Mouse (Mus musculus): Measurements from ENCODE around the gene Cdan1.

Gene Cdan1

GRCm38 (mm10) chr2:120720821-120721220 lies 129.1 kb downstream of the Cdan1 start:
- no peak for TF ChIP-seq GATA4 (IDR thresholded peaks at IDR 0.05; ENCODE audit: insufficient replicate concordance, low read length)

- TF ChIP-seq GATA4 (IDR thresholded peaks at IDR 0.05; ENCODE audit: insufficient replicate concordance, low read length): no peak
Observed at GRCm38 (mm10) chr2:120718496-120718895, 131.4 kb downstream of the Cdan1 start.

- no peak for TF ChIP-seq GATA4 (IDR thresholded peaks at IDR 0.05; ENCODE audit: insufficient replicate concordance, low read length)
Observed at GRCm38 (mm10) chr2:120713441-120713840, 136.5 kb downstream of the Cdan1 start.

GRCm38 (mm10) chr2:120710948-120711347 lies 139.0 kb downstream of the Cdan1 start:
- TF ChIP-seq GATA4 (IDR thresholded peaks at IDR 0.05; ENCODE audit: insufficient replicate concordance, low read length): no peak

- TF ChIP-seq GATA4 (IDR thresholded peaks at IDR 0.05; ENCODE audit: insufficient replicate concordance, low read length): no peak
Observed at GRCm38 (mm10) chr2:120710154-120710553, 139.8 kb downstream of the Cdan1 start.

GRCm38 (mm10) chr2:120707041-120707440 lies 142.9 kb downstream of the Cdan1 start:
- TF ChIP-seq GATA4 (IDR thresholded peaks at IDR 0.05; ENCODE audit: insufficient replicate concordance, low read length): no peak

GRCm38 (mm10) chr2:120702675-120703074 lies 147.3 kb downstream of the Cdan1 start:
- no peak for TF ChIP-seq GATA4 (IDR thresholded peaks at IDR 0.05; ENCODE audit: insufficient replicate concordance, low read length)

GRCm38 (mm10) chr2:120700379-120700885 lies 149.5 kb downstream of the Cdan1 start:
- no peak for TF ChIP-seq GATA4 (IDR thresholded peaks at IDR 0.05; ENCODE audit: insufficient replicate concordance, low read length)

GRCm38 (mm10) chr2:120697767-120698166 lies 152.2 kb downstream of the Cdan1 start:
- TF ChIP-seq GATA4 (IDR thresholded peaks at IDR 0.05; ENCODE audit: insufficient replicate concordance, low read length): no peak

- TF ChIP-seq GATA4 (IDR thresholded peaks at IDR 0.05; ENCODE audit: insufficient replicate concordance, low read length): no peak
Observed at GRCm38 (mm10) chr2:120670253-120670652, 179.7 kb downstream of the Cdan1 start.

GRCm38 (mm10) chr2:120667446-120667845 lies 182.5 kb downstream of the Cdan1 start:
- TF ChIP-seq GATA4 (IDR thresholded peaks at IDR 0.05; ENCODE audit: insufficient replicate concordance, low read length): no peak
